Mouse (Mus musculus) small intestine, adult 2 months (tissue): ENCODE results near the gene Lbhd2.
A peak's percentile ranks its signal among the peaks of the same experiment; 100 is the strongest.

ENCODE experiments used
- CTCF ChIP-seq: fragments of 200-500 bp; IDR thresholded peaks from 2 replicates; pipeline ENCODE4 v1.5.1; 2012; ENCODE audit warnings: low read depth, mild to moderate bottlenecking, control low read depth, inconsistent platforms, low read length, moderate library complexity, mixed read lengths; ENCODE audit not compliant: insufficient replicate concordance, insufficient read length; ENCODE audit errors: extremely low read depth
- POLR2A ChIP-seq: fragments of 200-500 bp; IDR thresholded peaks from 2 replicates; pipeline ENCODE4 v1.6.1; 2012; ENCODE audit warnings: low read depth, mild to moderate bottlenecking, control low read depth, inconsistent platforms, low read length, moderate library complexity

GRCm38 (mm10) chr12:111442309-111443010 lies 35.9 kb downstream of the Lbhd2 start, which contains the start of gene Tnfaip2:
- no peak for TF ChIP-seq CTCF
- TF ChIP-seq POLR2A = peak; percentile 63; the same call in 1 of the 2 replicates
